Mouse (Mus musculus): ENCODE measurements around the gene Mtr.
"Not testable (repeated sequence)": the region's sequence is repeated elsewhere in the genome, so short reads cannot be mapped to it uniquely, and the experiment has no call there.

Mtr gene

DNA sequence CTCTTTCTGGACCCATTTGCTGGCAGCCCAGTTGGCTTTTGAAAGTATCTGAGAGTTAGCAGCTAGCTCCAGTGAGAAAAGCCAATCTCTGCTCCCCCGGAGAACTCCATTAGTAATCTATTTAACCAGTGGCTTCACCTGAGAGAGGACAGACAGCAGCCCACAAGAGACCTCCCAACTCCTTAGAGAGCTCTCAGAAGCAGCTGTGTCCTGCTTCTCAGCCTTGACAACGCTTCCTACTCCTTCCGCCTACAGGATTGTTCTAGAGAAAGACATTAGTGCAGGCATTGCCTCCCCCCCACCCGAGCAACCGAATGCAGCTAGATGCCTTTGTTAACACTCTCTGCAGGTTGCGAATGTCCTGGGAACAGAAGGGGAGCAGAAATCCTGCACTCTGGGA is 91.5 kb downstream of the Mtr start:
- intact Hi-C loops (cut with DNase I): no loop called here

DNA sequence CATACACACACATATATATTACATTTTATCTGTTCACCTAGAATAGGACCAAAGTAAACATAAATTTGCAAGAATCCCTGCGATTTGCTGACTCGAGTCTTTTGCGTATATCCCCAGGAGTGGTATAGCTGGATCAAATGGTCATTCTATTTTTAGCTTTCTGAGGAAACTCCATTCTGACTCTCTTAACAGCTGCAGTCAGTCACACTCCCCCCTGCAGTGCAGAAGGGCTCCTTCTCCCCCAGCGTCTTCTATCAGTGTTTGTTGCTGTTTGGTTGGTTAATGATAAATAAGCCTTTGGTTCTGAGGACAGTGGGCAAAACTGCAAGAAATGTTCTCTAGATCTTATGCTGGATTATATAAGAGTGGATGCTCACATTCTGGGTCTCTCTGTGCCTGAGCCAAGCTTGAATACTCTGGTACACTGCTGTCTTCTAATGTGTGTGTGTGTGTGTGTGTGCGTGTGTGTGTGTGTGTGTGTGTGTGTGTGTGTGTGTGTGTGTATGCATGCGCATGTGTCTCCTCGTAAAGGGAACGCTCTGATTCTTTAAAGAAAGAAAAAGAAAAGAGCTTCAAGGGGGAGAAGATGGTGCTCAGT is 92.4 kb downstream of the Mtr start:
- intact Hi-C loops (cut with DNase I): no loop called here

GRCm38 (mm10) chr13:12162457-12162856 is 95.5 kb downstream of the Mtr start:
- intact Hi-C loops (cut with DNase I): no loop called here

- intact Hi-C loops (cut with DNase I): no loop called here
Measured at GRCm38 (mm10) chr13:12160121-12160475, 97.8 kb downstream of the Mtr start.

DNA sequence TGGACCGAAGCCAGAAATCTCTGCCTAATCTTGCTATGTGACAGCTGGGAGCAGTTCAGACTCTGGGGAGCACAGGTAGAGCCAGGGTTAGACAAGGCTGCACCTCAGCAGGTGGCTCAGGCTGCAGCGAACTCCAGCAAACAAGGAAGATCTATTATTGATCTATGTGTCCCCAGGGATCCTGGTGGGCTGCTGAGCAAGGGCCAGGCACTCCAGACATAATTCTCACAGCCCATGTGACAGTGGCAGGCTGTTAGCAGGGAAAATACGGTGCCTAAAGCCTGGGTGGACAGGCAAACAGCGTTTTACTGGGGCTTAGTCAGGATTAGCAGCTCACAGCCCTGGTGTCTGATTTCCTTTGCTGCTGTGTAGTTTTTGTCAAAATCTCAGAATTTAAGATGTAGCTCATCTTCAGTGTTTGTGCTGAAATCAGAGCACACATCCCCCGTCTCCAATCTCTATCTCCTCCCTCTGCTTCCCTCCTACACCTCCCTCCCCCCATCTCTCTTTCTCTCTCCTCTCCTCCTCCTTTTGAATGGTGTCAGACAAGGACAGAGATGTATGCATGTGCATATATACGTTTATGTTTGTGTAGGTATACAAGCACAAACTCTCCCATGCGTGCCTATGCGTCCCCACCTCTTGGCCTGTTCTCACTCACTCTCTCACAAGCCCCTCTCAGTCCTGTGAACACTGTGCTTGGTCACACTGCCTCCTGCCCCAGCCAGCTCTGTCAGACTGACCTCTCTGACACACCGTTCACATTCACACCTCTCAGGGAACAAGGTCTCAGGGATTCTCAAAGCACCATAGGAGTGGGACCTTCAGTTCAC is 98.4 kb downstream of the Mtr start:
- intact Hi-C loops (cut with DNase I): no loop called here

GRCm38 (mm10) chr13:12153922-12154321 is 104.0 kb downstream of the Mtr start:
- intact Hi-C loops (cut with DNase I): no loop called here

- intact Hi-C loops (cut with DNase I): no loop called here
Measured at GRCm38 (mm10) chr13:12146918-12147507, 110.9 kb downstream of the Mtr start.

- intact Hi-C loops (cut with DNase I): no loop called here
Measured at GRCm38 (mm10) chr13:12146402-12146801, 111.5 kb downstream of the Mtr start.

DNA sequence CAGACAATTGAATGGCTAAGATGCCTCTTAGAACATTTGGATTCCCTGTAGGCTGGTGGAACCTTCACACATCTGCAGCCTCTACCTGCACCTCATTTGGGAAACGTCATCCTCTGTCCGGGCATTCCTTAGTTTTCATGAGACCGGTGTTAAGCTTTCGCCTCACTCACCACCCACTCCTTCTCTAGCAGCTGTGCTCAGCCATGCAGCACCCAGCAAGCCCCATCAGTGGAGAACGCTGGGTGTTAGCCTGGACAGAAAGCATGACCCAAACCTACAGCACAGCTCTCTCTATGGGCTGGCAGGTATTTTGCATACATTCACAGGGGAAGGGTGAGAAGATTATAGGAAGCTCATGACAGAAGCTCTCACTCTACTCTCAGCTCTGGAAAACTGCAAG is 114.6 kb downstream of the Mtr start:
- intact Hi-C loops (cut with DNase I): no loop called here

GRCm38 (mm10) chr13:12136461-12136860 is 121.5 kb downstream of the Mtr start:
- intact Hi-C loops (cut with DNase I): not testable (repeated sequence)

DNA sequence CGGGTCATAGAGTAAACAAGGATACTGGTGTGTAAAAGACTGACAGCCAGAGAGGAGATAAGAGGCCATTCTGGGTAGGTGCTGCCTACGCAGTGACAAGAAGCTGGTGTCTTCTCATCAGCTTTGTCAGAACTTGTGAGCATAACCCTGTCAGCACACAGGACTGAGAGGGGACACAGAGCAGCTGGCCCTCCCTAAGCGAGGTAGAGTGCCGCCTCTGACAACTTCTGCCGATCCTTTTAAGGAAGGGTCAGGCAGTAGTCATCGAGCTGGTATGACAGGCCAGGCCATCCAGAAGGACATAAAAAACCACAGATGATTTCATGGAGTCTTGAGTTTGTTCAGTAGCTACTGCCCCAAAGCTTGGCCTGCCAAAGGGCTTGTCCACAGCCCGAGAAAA is 124.4 kb downstream of the Mtr start:
- intact Hi-C loops (cut with DNase I): no loop called here
